Mouse (Mus musculus): ENCODE results near the gene Col11a1.

DNA sequence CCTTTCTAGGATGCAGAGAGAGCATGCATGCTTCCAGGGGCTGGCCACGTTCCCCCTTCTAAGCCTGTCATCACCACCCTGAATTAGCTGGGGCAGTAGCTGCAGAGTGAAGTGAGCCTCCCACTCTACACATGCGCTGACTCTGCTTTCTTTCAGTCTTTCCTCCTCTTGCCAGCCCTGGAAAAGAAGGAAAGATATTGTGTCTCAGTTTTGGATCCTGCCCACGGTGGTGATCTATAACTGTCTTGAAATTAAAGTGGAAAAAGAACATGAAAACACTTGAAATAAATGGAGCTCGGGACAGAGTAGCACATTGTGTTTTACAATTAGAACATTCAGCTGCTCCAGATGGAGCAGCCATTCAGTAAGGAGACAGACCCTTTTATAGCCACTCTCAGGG is 35.2 kb downstream of the Col11a1 start:
- TF ChIP-seq POLR2A (IDR thresholded peaks at IDR 0.05; ENCODE audit: borderline replicate concordance, control insufficient read depth, low read depth, low read length) (no peak), CTCF (IDR thresholded peaks at IDR 0.05; ENCODE audit: control insufficient read depth, insufficient read depth, low read length) (no peak)

Data from bone marrow, adult 2 months (tissue).